Mouse (Mus musculus) limb, embryonic 14.5 days (tissue): ENCODE data around the gene Cox6a1. TPM values are rescaled to one million over a fixed set of nuclear protein-coding genes. Genes with fewer than 3 reads are reported as not detected.
A peak's percentile ranks its signal among the peaks of the same experiment; 100 is the strongest.

Experiments used
- ATAC-seq: fragments of 200-750 bp; cut with Nextera tagmentation; 2 replicates; pipeline ENCODE4 v1.8.0; 2017; ENCODE audit warnings: low read depth, moderate number of reproducible peaks, moderate TSS enrichment; ENCODE audit not compliant: low FRiP score
- DNase-seq: peaks from one replicate; pipeline ENCODE4 v3.0.0-alpha.2; 2015; ENCODE audit warnings: low spot score
- H3K27ac ChIP-seq: fragments of 300-500 bp; sonication (generic); replicated peaks from 2 replicates; pipeline ENCODE4 v1.5.1; 2014; ENCODE audit warnings: low read depth, mild to moderate bottlenecking, low read length, moderate library complexity, mixed read lengths
- H3K27me3 ChIP-seq: fragments of 300-500 bp; sonication (generic); 2 replicates; pipeline ENCODE4 v1.6.1; 2014; ENCODE audit warnings: low read length, mixed read lengths; ENCODE audit not compliant: control insufficient read depth, insufficient read depth
- H3K36me3 ChIP-seq: fragments of 300-500 bp; sonication (generic); 2 replicates; pipeline ENCODE4 v1.6.1; 2014; ENCODE audit warnings: mild to moderate bottlenecking, low read length, moderate library complexity, mixed read lengths; ENCODE audit not compliant: control insufficient read depth, insufficient read depth
- H3K4me1 ChIP-seq: fragments of 300-500 bp; sonication (generic); 2 replicates; pipeline ENCODE4 v1.6.1; 2014; ENCODE audit warnings: antibody characterized with exemption, low read length, mixed read lengths; ENCODE audit not compliant: control insufficient read depth, insufficient read depth
- H3K4me2 ChIP-seq: fragments of 300-500 bp; sonication (generic); replicated peaks from 2 replicates; pipeline ENCODE4 v1.6.1; 2014; ENCODE audit warnings: low read depth, mild to moderate bottlenecking, low read length, moderate library complexity; ENCODE audit not compliant: severe bottlenecking
- H3K4me3 ChIP-seq: fragments of 300-500 bp; sonication (generic); replicated peaks from 2 replicates; pipeline ENCODE4 v1.5.1; 2014; ENCODE audit warnings: low read length
- H3K9ac ChIP-seq: fragments of 300-500 bp; sonication (generic); 2 replicates; pipeline ENCODE4 v1.6.1; 2014; ENCODE audit warnings: mild to moderate bottlenecking, low read depth, low read length, moderate library complexity; ENCODE audit not compliant: severe bottlenecking
- H3K9me3 ChIP-seq: fragments of 300-500 bp; sonication (generic); 2 replicates; pipeline ENCODE4 v1.6.1; 2016; ENCODE audit warnings: low read length; ENCODE audit not compliant: control insufficient read depth
- POLR2A ChIP-seq: fragments of 200-500 bp; IDR thresholded peaks from 2 replicates; pipeline ENCODE4 v1.8.0; 2012; ENCODE audit warnings: inconsistent platforms, mild to moderate bottlenecking, moderate library complexity, borderline replicate concordance; ENCODE audit not compliant: insufficient read depth, insufficient read length; ENCODE audit errors: extremely low read depth
- WGBS: fragments of 180-500 bp; shearing (Covaris S2); extraction: QIAGEN DNeasy Blood & Tissue Kit; methylation state at CpG from one replicate; pipeline ENCODE4 v1.1.7; 2014; 5-methylcytosine and 5-hydroxymethylcytosine counted together
- polyA plus RNA-seq, 2 experiments: library from polyadenylated mRNA; depleted of rRNA in 1 of 2; stranded (reverse) in 1 of 2; unstranded in 1 of 2; fragments of >200 nt; fragmentation: Nextera tagmentation in 1 of 2; extraction: Ambion mirVana in 1 of 2; gene quantifications; 2 replicates each; pipeline versions ENCODE4 v1.2.1 to v1.2.3; 2012 to 2014

Cox6a1 gene
- polyA plus RNA-seq, 2 experiments, result 836 to 902 TPM

DNA sequence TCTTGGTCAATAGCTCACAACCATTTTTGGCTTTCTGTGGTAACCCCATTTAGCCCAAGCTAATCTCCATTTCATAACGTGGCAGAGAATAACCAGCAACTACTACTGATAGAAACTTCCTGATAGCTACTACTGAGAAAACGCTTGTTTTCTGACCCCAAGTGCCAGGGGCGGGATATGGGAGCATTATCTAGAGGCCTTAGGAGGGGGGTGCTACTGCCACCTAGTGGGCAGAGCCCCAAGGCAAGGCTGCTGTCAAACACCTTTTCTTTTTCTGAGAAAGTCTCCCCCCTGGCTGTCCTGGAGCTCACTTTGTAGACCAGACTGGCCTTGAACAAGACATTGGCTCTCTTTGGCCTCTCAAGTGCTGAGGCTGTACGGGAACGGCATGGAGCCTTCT, 1.2 kb downstream of the Cox6a1 start:
- ATAC-seq (peak; percentile 31; the same call in 1 of the 2 replicates), DNase-seq (peak; percentile 86)
- WGBS, result 2% methylated on average over 5 of the region's 5 CpGs
- Histone ChIP-seq H3K4me3 (peak overlapping the region; percentile 88), H3K9ac (no peak overlapping the region), H3K9me3 (no peaks in the 10 kb centered on the region), H3K4me1 (peaks cover 8% of the 10 kb centered on the region; the same call in 1 of the 2 replicates), H3K4me2 (peak overlapping the region; percentile 93), H3K27ac (no peak overlapping the region), H3K27me3 (no peaks in the 10 kb centered on the region), H3K36me3 (peaks cover 37% of the 10 kb centered on the region)
- TF ChIP-seq POLR2A, result no peak

DNA sequence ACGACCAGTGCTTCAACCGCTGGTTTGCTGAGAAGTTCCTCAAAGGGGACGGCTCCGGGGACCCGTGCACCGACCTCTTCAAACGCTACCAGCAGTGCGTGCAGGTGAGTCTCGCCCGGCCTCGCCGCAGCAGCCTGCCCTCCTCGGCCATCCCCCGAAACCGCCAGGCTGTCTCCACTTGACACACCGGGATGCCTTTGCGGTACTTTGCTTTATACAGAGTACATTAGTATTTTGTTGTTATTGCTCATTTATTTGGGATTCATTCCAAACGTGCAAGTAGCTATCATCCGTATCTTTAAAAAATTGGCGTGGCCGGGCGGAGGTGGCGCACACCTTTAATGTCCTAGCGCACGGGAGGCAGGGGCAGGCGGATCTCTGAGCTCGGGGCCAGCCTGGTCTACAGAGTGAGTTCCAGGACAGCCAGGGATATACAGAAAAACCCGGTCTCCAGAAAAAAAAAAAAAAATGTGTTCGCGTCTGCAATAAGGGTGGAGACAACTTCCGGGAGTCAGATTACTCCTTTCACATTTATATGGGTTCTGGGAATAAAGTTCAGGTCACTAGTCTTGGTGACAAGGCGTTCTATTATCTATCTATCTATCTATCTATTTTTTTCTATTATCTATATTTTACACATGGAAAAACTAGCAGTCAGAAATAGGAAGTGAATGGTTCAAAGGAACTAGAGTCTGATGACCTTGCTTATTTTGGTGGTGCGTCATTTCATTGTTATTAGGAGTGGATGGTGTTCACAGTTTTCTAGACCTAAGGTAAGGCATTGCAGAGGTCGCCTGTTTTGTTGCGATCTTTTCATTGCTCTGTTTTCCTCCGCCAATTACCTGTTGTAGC, 7.2 kb downstream of the Cox6a1 start:
- WGBS, result 12% methylated on average over 36 of the region's 36 CpGs
- ATAC-seq (peak; percentile 56; the same call in 1 of the 2 replicates), DNase-seq (no peak)
- Histone ChIP-seq H3K9ac (peak overlapping the region; percentile 89), H3K36me3 (peaks cover 43% of the 10 kb centered on the region), H3K27ac (no peak overlapping the region), H3K27me3 (no peaks in the 10 kb centered on the region), H3K4me1 (peaks cover 11% of the 10 kb centered on the region), H3K4me3 (peak overlapping the region; percentile 90), H3K4me2 (peak overlapping the region; percentile 79), H3K9me3 (no peaks in the 10 kb centered on the region)
- no peak for TF ChIP-seq POLR2A

DNA sequence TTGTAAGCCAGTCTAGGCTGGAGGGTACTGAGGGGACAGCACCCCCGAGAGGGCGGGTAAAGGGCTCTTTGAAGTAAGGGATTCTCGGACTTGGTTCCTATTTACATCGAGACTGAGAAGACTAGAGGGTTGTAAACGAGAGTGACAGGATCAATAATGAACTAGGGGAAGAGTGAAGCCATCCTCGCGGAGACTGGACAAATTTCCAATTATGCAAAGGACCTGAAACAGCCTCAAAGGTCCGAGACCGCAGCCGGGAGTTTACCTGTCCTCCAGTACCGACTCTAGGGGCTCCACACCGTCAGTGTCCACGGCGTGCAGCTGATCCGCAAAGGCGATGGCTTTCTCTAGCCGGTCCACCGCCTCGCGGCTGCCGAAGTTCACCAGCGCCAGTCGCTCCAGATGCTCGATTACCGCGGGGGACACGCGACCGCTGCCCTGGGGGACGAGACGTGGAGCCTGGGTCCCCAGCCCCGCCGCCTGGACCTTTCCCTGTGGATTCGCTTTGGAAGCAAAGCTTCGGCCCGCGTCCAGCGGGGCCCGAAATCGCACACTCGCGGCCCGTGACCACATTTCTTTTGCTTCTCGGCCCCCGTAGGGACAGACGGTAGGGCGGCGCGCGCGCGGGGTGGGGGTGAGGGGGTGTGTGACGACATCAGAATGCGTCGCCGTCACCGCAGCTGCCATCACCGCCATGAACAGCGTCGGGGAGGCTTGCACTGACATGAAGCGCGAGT, 8.0 kb downstream of the Cox6a1 start, which contains the start of the genes Gatc and Triap1:
Gatc (minus strand) TSS at position 602 of the 737 bp plus-strand sequence.
Triap1 (plus strand) TSS at position 649 of the 737 bp plus-strand sequence.
- no peak for TF ChIP-seq POLR2A
- peak; percentile 92 for ATAC-seq
- Histone ChIP-seq H3K4me3 (peak within 1 kb of the TSS; percentile 90), H3K4me1 (peaks cover 11% of the 10 kb centered on the region), H3K9ac (peak within 1 kb of the TSS; percentile 89), H3K4me2 (peak within 1 kb of the TSS; percentile 79), H3K36me3 (peaks cover 44% of the 10 kb centered on the region), H3K27ac (peak within 1 kb of the TSS; percentile 58), H3K9me3 (no peaks in the 10 kb centered on the region), H3K27me3 (no peaks in the 10 kb centered on the region)
- under 1% methylated on average over 62 of the region's 62 CpGs for WGBS
- peak; percentile 89 for DNase-seq

DNA sequence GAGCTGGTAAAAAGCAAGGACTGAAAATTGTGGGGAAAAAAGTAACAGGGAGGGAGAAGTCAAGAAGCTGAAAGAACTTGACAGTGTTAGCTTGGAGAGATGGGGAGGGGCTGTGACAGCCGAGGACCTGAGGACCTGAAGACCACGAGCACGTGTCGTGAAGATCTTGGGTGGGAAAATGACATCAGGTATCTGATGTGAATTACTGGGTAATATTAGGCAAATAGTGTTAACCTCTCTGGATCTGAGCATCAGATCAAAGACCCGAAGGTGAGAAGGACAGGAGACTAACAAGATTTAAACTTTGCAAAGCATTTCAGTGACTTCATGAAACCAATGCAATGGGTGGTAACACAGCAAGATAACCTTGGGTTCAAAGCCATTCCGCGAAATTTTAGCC, 8.8 kb downstream of the Cox6a1 start:
- DNase-seq, result no peak
- H3K4me1 ChIP-seq, result peaks cover 11% of the 10 kb centered on the region
- 0 out of 2 replicates have a peak overlapping the region, but pooled peaks have one; percentile 21 for H3K9ac ChIP-seq
- ATAC-seq, result no peak
- no peak for TF ChIP-seq POLR2A
- 25% methylated on average over 7 of the region's 7 CpGs for WGBS
- H3K4me3 ChIP-seq, result peak overlapping the region; percentile 90
- H3K4me2 ChIP-seq, result peak overlapping the region; percentile 79
- H3K27me3 ChIP-seq, result no peaks in the 10 kb centered on the region
- H3K27ac ChIP-seq, result no peak overlapping the region
- H3K36me3 ChIP-seq, result peaks cover 44% of the 10 kb centered on the region
- H3K9me3 ChIP-seq, result no peaks in the 10 kb centered on the region

DNA sequence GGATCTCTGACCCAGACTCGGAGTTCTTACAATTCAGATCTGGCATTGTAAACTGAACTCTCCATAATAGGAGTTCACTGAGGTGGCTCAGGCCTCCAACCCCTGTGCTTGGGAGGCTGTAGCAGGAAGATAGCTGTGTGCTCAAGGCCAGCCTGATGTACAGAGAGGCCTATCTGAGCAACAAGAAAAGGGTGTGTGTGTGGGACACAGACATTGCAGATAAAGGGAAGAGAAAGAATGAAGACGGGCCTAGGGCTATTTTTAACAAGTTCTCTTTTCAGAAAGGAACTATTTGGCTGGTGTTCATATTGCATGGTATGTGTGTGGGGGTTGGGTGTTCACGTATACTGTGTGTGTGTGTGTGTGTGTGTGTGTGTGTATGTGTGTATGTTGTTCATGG, 15.2 kb downstream of the Cox6a1 start:
- H3K9ac ChIP-seq, result no peak overlapping the region
- WGBS, result 78% methylated on average over 3 of the region's 3 CpGs
- no peaks in the 10 kb centered on the region for H3K27me3 ChIP-seq
- no peak overlapping the region for H3K4me2 ChIP-seq
- H3K4me3 ChIP-seq, result no peak overlapping the region
- H3K9me3 ChIP-seq, result no peaks in the 10 kb centered on the region
- no peak overlapping the region for H3K27ac ChIP-seq
- DNase-seq (no peak), ATAC-seq (no peak)
- H3K36me3 ChIP-seq, result peaks cover 69% of the 10 kb centered on the region
- TF ChIP-seq POLR2A, result no peak
- H3K4me1 ChIP-seq, result peaks cover 8% of the 10 kb centered on the region
